Mouse (Mus musculus): ENCODE results near the gene Dusp15.

GRCm38 (mm10) chr2:152947098-152947497, 4.4 kb downstream of the Dusp15 start:
- TF ChIP-seq CTCF (IDR thresholded peaks at IDR 0.05; ENCODE audit: extremely low read depth, insufficient read depth, insufficient read length, insufficient replicate concordance), result no peak
- TF ChIP-seq POLR2A (IDR thresholded peaks at IDR 0.05; ENCODE audit: low read depth, low read length), result no peak

Measured in spleen, adult 2 months (tissue).